Mouse (Mus musculus): ENCODE measurements around the gene Cab39.

GRCm38 (mm10) chr1:85757531-85758230 is 35.6 kb upstream of the Cab39 start:
- TF ChIP-seq CTCF (IDR thresholded peaks at IDR 0.05) (no peak), POLR2A (IDR thresholded peaks at IDR 0.05; ENCODE audit: insufficient read depth, low read depth, low read length) (no peak), EP300 (IDR thresholded peaks at IDR 0.05; ENCODE audit: insufficient read depth, low read depth, low read length) (no peak)

All from heart, adult 2 months (tissue).